Mouse (Mus musculus): ENCODE measurements around the gene Enpp1. TPM values are rescaled to one million over a fixed set of nuclear protein-coding genes. Genes with fewer than 3 reads are reported as not detected.

The Enpp1 gene
- polyA plus RNA-seq, 1 experiment from 2014 or later: 2.5 TPM

- Histone ChIP-seq H3K9ac (ENCODE audit: low read length) (no peak overlapping the region), H3K9me3 (ENCODE audit: control insufficient read depth, low read length) (no peaks in the 10 kb centered on the region), H3K4me2 (ENCODE audit: low read depth, severe bottlenecking) (no peak overlapping the region), H3K4me1 (ENCODE audit: control insufficient read depth, insufficient read depth, low read length) (0 out of 2 replicates have a peak, but pooled peaks cover under 1% of the 10 kb centered on the region), H3K36me3 (ENCODE audit: control insufficient read depth, insufficient read depth, low read length) (no peaks in the 10 kb centered on the region), H3K4me3 (ENCODE audit: low read depth, low read length) (no peak overlapping the region), H3K27me3 (ENCODE audit: control insufficient read depth, insufficient read depth, low read length) (no peaks in the 10 kb centered on the region), H3K27ac (replicated peaks; ENCODE audit: low read depth, low read length) (no peak overlapping the region)
- 77% methylated on average over 5 of the region's 5 CpGs for WGBS
- ATAC-seq (ENCODE audit: insufficient number of reproducible peaks, low FRiP score, low TSS enrichment, low read depth) (no peak), DNase-seq (ENCODE audit: low spot score) (no peak)
Observed at GRCm38 (mm10) chr10:24716232-24716631, 4.3 kb upstream of the Enpp1 start.

- no peak for DNase-seq (ENCODE audit: low spot score)
- Histone ChIP-seq H3K4me1 (ENCODE audit: control insufficient read depth, insufficient read depth, low read length) (0 out of 2 replicates have a peak, but pooled peaks cover 3% of the 10 kb centered on the region), H3K4me2 (ENCODE audit: low read depth, severe bottlenecking) (no peak overlapping the region), H3K4me3 (ENCODE audit: low read depth, low read length) (no peak overlapping the region), H3K36me3 (ENCODE audit: control insufficient read depth, insufficient read depth, low read length) (no peaks in the 10 kb centered on the region), H3K9ac (ENCODE audit: low read length) (no peak overlapping the region), H3K27me3 (ENCODE audit: control insufficient read depth, insufficient read depth, low read length) (no peaks in the 10 kb centered on the region; the same call in 1 of the 2 replicates), H3K27ac (replicated peaks; ENCODE audit: low read depth, low read length) (no peak overlapping the region), H3K9me3 (ENCODE audit: control insufficient read depth, low read length) (no peaks in the 10 kb centered on the region)
- 66% methylated on average over 5 of the region's 5 CpGs for WGBS
- no peak for ATAC-seq (ENCODE audit: insufficient number of reproducible peaks, low FRiP score, low TSS enrichment, low read depth)
Observed at GRCm38 (mm10) chr10:24712901-24713300, 942 bp upstream of the Enpp1 start.

- H3K27ac ChIP-seq (replicated peaks; ENCODE audit: low read depth, low read length): no peak overlapping the region
- H3K9ac ChIP-seq (ENCODE audit: low read length): peak overlapping the region; percentile 42
- DNase-seq (ENCODE audit: low spot score) (no peak), ATAC-seq (ENCODE audit: insufficient number of reproducible peaks, low FRiP score, low TSS enrichment, low read depth) (no peak)
- peak overlapping the region; percentile 78 for H3K4me2 ChIP-seq (ENCODE audit: low read depth, severe bottlenecking)
- no peaks in the 10 kb centered on the region for H3K36me3 ChIP-seq (ENCODE audit: control insufficient read depth, insufficient read depth, low read length)
- H3K4me3 ChIP-seq (ENCODE audit: low read depth, low read length): peak overlapping the region; percentile 64
- H3K9me3 ChIP-seq (ENCODE audit: control insufficient read depth, low read length): no peaks in the 10 kb centered on the region
- H3K27me3 ChIP-seq (ENCODE audit: control insufficient read depth, insufficient read depth, low read length): no peaks in the 10 kb centered on the region; the same call in 1 of the 2 replicates
- 0 out of 2 replicates have a peak, but pooled peaks cover 3% of the 10 kb centered on the region for H3K4me1 ChIP-seq (ENCODE audit: control insufficient read depth, insufficient read depth, low read length)
- 16% methylated on average over 15 of the region's 15 CpGs for WGBS
Observed at GRCm38 (mm10) chr10:24712367-24712761, 405 bp upstream of the Enpp1 start.

- Histone ChIP-seq H3K36me3 (ENCODE audit: control insufficient read depth, insufficient read depth, low read length) (no peaks in the 10 kb centered on the region), H3K27me3 (ENCODE audit: control insufficient read depth, insufficient read depth, low read length) (no peaks in the 10 kb centered on the region; the same call in 1 of the 2 replicates), H3K27ac (replicated peaks; ENCODE audit: low read depth, low read length) (no peak overlapping the region), H3K4me3 (ENCODE audit: low read depth, low read length) (peak overlapping the region; percentile 64), H3K9me3 (ENCODE audit: control insufficient read depth, low read length) (no peaks in the 10 kb centered on the region), H3K4me1 (ENCODE audit: control insufficient read depth, insufficient read depth, low read length) (0 out of 2 replicates have a peak, but pooled peaks cover 3% of the 10 kb centered on the region), H3K9ac (ENCODE audit: low read length) (no peak overlapping the region; the same call in 1 of the 2 replicates), H3K4me2 (ENCODE audit: low read depth, severe bottlenecking) (peak overlapping the region; percentile 78)
- ATAC-seq (ENCODE audit: insufficient number of reproducible peaks, low FRiP score, low TSS enrichment, low read depth) (no peak), DNase-seq (ENCODE audit: low spot score) (peak; percentile 35)
- 19% methylated on average over 10 of the region's 10 CpGs for WGBS
Observed at GRCm38 (mm10) chr10:24711071-24711470, 888 bp downstream of the Enpp1 start.

GRCm38 (mm10) chr10:24710361-24710760, 1.6 kb downstream of the Enpp1 start:
- WGBS: 94% methylated on average over 6 of the region's 6 CpGs
- no peak overlapping the region for H3K27ac ChIP-seq (replicated peaks; ENCODE audit: low read depth, low read length)
- DNase-seq (ENCODE audit: low spot score) (no peak), ATAC-seq (ENCODE audit: insufficient number of reproducible peaks, low FRiP score, low TSS enrichment, low read depth) (no peak)
- H3K27me3 ChIP-seq (ENCODE audit: control insufficient read depth, insufficient read depth, low read length): no peaks in the 10 kb centered on the region; the same call in 1 of the 2 replicates
- H3K4me3 ChIP-seq (ENCODE audit: low read depth, low read length): no peak overlapping the region
- 0 out of 2 replicates have a peak, but pooled peaks cover 3% of the 10 kb centered on the region for H3K4me1 ChIP-seq (ENCODE audit: control insufficient read depth, insufficient read depth, low read length)
- H3K9me3 ChIP-seq (ENCODE audit: control insufficient read depth, low read length): no peaks in the 10 kb centered on the region
- no peak overlapping the region for H3K4me2 ChIP-seq (ENCODE audit: low read depth, severe bottlenecking)
- H3K9ac ChIP-seq (ENCODE audit: low read length): no peak overlapping the region
- no peaks in the 10 kb centered on the region for H3K36me3 ChIP-seq (ENCODE audit: control insufficient read depth, insufficient read depth, low read length)

GRCm38 (mm10) chr10:24707745-24708144, 4.2 kb downstream of the Enpp1 start:
- ATAC-seq (ENCODE audit: insufficient number of reproducible peaks, low FRiP score, low TSS enrichment, low read depth): no peak

GRCm38 (mm10) chr10:24706431-24707140, 5.4 kb downstream of the Enpp1 start:
- no peak overlapping the region for H3K9ac ChIP-seq (ENCODE audit: low read length)
- no peak for DNase-seq (ENCODE audit: low spot score)
- 0 out of 2 replicates have a peak, but pooled peaks cover 3% of the 10 kb centered on the region for H3K4me1 ChIP-seq (ENCODE audit: control insufficient read depth, insufficient read depth, low read length)
- H3K36me3 ChIP-seq (ENCODE audit: control insufficient read depth, insufficient read depth, low read length): no peaks in the 10 kb centered on the region
- no peaks in the 10 kb centered on the region for H3K9me3 ChIP-seq (ENCODE audit: control insufficient read depth, low read length)
- H3K27me3 ChIP-seq (ENCODE audit: control insufficient read depth, insufficient read depth, low read length): no peaks in the 10 kb centered on the region; the same call in 1 of the 2 replicates
- no peak overlapping the region for H3K4me3 ChIP-seq (ENCODE audit: low read depth, low read length)
- WGBS: 95% methylated on average over 2 of the region's 2 CpGs
- H3K4me2 ChIP-seq (ENCODE audit: low read depth, severe bottlenecking): no peak overlapping the region
- no peak overlapping the region for H3K27ac ChIP-seq (replicated peaks; ENCODE audit: low read depth, low read length)
- no peak for ATAC-seq (ENCODE audit: insufficient number of reproducible peaks, low FRiP score, low TSS enrichment, low read depth)

More at GRCm38 (mm10) chr10:24707745-24708144, 4.2 kb downstream of the Enpp1 start:
- H3K27ac ChIP-seq (replicated peaks; ENCODE audit: low read depth, low read length): no peak overlapping the region
- no peaks in the 10 kb centered on the region for H3K36me3 ChIP-seq (ENCODE audit: control insufficient read depth, insufficient read depth, low read length)
- no peak for DNase-seq (ENCODE audit: low spot score)
- 80% methylated on average over 6 of the region's 6 CpGs for WGBS
- H3K4me3 ChIP-seq (ENCODE audit: low read depth, low read length): no peak overlapping the region
- no peak overlapping the region for H3K4me2 ChIP-seq (ENCODE audit: low read depth, severe bottlenecking)
- 0 out of 2 replicates have a peak, but pooled peaks cover 3% of the 10 kb centered on the region for H3K4me1 ChIP-seq (ENCODE audit: control insufficient read depth, insufficient read depth, low read length)
- no peak overlapping the region for H3K9ac ChIP-seq (ENCODE audit: low read length)
- H3K27me3 ChIP-seq (ENCODE audit: control insufficient read depth, insufficient read depth, low read length): no peaks in the 10 kb centered on the region; the same call in 1 of the 2 replicates
- H3K9me3 ChIP-seq (ENCODE audit: control insufficient read depth, low read length): no peaks in the 10 kb centered on the region

- 44% methylated on average over 2 of the region's 2 CpGs for WGBS
- Histone ChIP-seq H3K4me1 (ENCODE audit: control insufficient read depth, insufficient read depth, low read length) (peaks cover 4% of the 10 kb centered on the region; the same call in 1 of the 2 replicates), H3K27me3 (ENCODE audit: control insufficient read depth, insufficient read depth, low read length) (no peaks in the 10 kb centered on the region), H3K36me3 (ENCODE audit: control insufficient read depth, insufficient read depth, low read length) (no peaks in the 10 kb centered on the region), H3K27ac (replicated peaks; ENCODE audit: low read depth, low read length) (no peak overlapping the region), H3K9me3 (ENCODE audit: control insufficient read depth, low read length) (no peaks in the 10 kb centered on the region), H3K9ac (ENCODE audit: low read length) (no peak overlapping the region), H3K4me3 (ENCODE audit: low read depth, low read length) (no peak overlapping the region), H3K4me2 (ENCODE audit: low read depth, severe bottlenecking) (no peak overlapping the region)
- peak; percentile 46 for DNase-seq (ENCODE audit: low spot score)
- ATAC-seq (ENCODE audit: insufficient number of reproducible peaks, low FRiP score, low TSS enrichment, low read depth): no peak
Observed at GRCm38 (mm10) chr10:24702698-24703097, 9.3 kb downstream of the Enpp1 start.
